Mouse (Mus musculus): ENCODE measurements at regions not wholly inside any gene's neighbourhood (a gene's known extent, or its start where the extent isn't known, plus 50 kb on each side); places are given as distances from the start of the nearest gene placed in this dataset.
A peak's percentile ranks its signal among the peaks of the same experiment; 100 is the strongest.

GRCm38 (mm10) chr15:56979353-56979752 lies 498.1 kb downstream of the Slc22a22 start:
- DNase-seq (ENCODE audit: low spot score in 2 of 2) = no peak

- no peak for DNase-seq (ENCODE audit: low spot score in 2 of 2)
Measured at GRCm38 (mm10) chr15:56975446-56976433, 501.7 kb downstream of the Slc22a22 start.

- DNase-seq (ENCODE audit: low spot score in 2 of 2) = no peak
Measured at GRCm38 (mm10) chr15:56970140-56970539, 507.3 kb downstream of the Slc22a22 start.

GRCm38 (mm10) chr15:56956356-56956755 lies 521.1 kb downstream of the Slc22a22 start:
- no peak for DNase-seq (ENCODE audit: low spot score in 2 of 2)

DNA sequence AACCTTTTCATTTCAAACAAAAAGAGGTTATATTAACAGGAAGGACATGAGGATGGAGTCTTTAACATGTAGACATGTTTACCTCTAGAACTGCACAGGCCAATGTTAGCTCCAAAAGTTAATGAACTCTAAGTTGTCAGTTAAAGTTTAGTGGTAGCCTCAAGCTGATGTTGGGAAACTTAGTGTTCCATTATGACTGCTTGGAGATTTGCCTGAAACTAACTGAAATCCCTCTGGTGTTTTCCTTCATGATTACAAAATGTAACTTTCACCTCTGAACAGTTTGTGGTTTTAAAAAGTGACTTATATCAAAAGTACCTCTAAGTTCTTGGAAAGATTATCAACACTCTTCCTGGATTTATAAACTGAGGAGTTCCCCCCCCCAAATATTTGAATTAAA lies 525.2 kb downstream of the Slc22a22 start:
- DNase-seq (ENCODE audit: low spot score in 2 of 2) = no peak

DNA sequence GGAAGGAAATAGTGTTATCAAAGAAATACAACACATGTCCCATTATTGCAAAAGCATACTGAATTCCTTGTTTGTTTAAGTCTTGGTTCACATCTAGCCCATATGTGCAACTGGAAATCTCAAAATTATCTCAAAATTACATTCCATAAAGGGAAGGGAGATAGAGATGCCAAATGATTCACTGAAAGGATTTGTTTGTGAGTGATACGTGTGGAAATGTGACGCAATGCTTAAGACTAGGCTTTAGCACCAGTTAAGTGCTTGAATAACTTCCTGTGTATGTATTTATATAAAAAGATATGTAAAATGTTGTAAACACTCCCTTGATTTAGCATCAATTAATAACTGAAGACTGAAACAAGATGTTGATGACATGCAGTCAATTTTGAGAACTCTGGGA lies 526.6 kb downstream of the Slc22a22 start:
- DNase-seq (ENCODE audit: low spot score in 2 of 2) = no peak

- no peak for DNase-seq (ENCODE audit: low spot score in 2 of 2)
Measured at GRCm38 (mm10) chr15:56940891-56941290, 536.5 kb downstream of the Slc22a22 start.

- no peak for DNase-seq (ENCODE audit: low spot score in 2 of 2)
Measured at GRCm38 (mm10) chr15:56896553-56896952, 580.9 kb downstream of the Slc22a22 start.

- DNase-seq (ENCODE audit: low spot score in 2 of 2) = no peak
Measured at GRCm38 (mm10) chr15:56881501-56881900, 595.9 kb downstream of the Slc22a22 start.

GRCm38 (mm10) chr15:56865879-56866278 lies 611.5 kb downstream of the Slc22a22 start:
- no peak for DNase-seq (ENCODE audit: low spot score in 2 of 2)

GRCm38 (mm10) chr15:56865035-56865804 lies 612.2 kb downstream of the Slc22a22 start:
- no peak for DNase-seq (ENCODE audit: low spot score in 2 of 2)

DNA sequence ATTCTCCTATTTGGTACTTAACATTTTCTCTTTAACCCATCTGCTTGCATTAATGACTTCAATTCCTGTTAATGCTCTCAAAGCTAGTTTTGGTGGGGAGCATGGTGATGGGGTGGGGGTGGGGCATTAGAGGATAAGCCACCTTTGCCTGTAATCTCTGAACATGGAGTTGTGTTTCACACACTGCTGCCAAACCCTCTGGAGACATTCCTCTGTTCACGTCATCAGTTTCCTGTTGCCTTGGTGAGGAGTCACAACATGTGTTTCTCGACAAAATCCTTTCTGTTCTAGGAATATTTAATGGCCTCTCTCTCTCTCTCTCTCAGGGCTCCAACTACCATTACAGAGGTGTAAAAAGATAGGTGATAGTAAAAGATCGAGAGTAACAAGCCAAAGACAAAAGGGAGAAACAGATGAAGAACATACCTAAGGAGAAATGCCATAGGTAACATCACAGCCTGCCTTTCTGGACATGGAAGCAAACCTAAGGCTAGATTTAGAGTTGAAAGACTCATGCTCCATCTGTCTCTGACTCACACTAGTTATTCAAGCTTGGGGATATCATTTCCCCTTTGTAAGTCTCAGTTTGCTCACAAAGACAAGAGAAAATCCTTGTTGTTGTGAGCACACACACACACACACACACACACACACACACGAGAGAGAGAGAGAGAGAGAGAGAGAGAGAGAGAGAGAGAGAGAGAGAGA lies 618.6 kb downstream of the Slc22a22 start:
- DNase-seq (ENCODE audit: low spot score in 2 of 2) = no peak

DNA sequence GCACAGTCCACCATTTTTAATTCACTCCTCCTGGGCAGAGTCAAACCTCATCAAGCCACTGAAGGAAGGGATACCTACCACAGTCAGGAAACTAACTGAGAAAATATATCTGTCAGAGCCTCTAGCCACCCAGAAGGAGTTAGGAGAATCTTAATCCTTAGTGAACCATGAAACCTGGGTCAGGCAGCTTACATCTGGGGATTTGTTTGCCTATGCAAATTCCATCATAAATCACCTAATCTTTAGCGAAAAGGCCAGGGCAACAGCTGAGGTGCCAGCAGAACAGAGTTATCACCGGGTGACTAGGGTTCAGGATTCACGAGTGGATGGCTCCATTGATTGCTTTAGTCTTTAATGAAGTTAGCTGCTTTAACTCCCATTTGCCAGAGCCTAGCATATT lies 619.3 kb downstream of the Slc22a22 start:
- DNase-seq (ENCODE audit: low spot score in 2 of 2) = no peak

GRCm38 (mm10) chr15:56856057-56856456 lies 621.4 kb downstream of the Slc22a22 start:
- DNase-seq (ENCODE audit: low spot score in 2 of 2) = peak; percentile 66 to 67

GRCm38 (mm10) chr15:56853106-56853505 lies 624.3 kb downstream of the Slc22a22 start:
- no peak for DNase-seq (ENCODE audit: low spot score in 2 of 2)

- DNase-seq (ENCODE audit: low spot score in 2 of 2) = no peak
Measured at GRCm38 (mm10) chr15:56847469-56848128, 629.8 kb downstream of the Slc22a22 start.

- no peak for DNase-seq (ENCODE audit: low spot score in 2 of 2)
Measured at GRCm38 (mm10) chr15:56844574-56844973, 632.9 kb downstream of the Slc22a22 start.

DNA sequence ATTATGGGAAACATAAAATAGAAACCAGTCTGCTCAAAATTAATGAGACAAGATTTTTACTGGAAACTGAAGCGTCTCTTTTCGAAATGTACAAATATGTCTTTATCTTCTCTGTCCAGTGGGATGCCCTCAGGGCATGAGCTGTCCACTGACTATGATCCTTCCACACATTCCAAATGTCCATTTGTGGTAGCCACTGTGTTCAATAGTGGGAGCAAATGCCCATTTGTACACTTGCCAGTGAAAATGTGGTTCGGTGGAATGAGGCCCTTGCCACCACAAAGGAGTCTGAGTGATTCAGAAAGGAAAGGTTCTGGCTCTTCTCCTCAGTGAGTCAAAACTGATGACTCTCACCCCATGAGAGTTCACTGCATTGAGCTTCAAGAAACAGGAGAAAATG lies 635.9 kb downstream of the Slc22a22 start:
- DNase-seq (ENCODE audit: low spot score in 2 of 2) = no peak

GRCm38 (mm10) chr15:56837292-56837691 lies 640.1 kb downstream of the Slc22a22 start:
- no peak for DNase-seq (ENCODE audit: low spot score in 2 of 2)

- no peak for DNase-seq (ENCODE audit: low spot score in 2 of 2)
Measured at GRCm38 (mm10) chr15:56834621-56835020, 642.8 kb downstream of the Slc22a22 start.

GRCm38 (mm10) chr15:56832666-56833065 lies 644.8 kb downstream of the Slc22a22 start:
- no peak for DNase-seq (ENCODE audit: low spot score in 2 of 2)

Data from layer of hippocampus, postnatal 10 days (tissue).